Mouse (Mus musculus): Measurements from ENCODE around the gene Krt12.

- TF ChIP-seq GATA1 (IDR thresholded peaks at IDR 0.05; ENCODE audit: borderline replicate concordance, low read length) (no peak), FLI1 (IDR thresholded peaks at IDR 0.05; ENCODE audit: low read length) (no peak)
Observed at GRCm38 (mm10) chr11:99430670-99431069, 8.6 kb upstream of the Krt12 start.
